Mouse (Mus musculus) limb, embryonic 14.5 days (tissue): ENCODE data around the gene Cog6. TPM values are rescaled to one million over a fixed set of nuclear protein-coding genes. Genes with fewer than 3 reads are reported as not detected.

Experiments
- ATAC-seq: fragments of 200-750 bp; cut with Nextera tagmentation; 2 replicates; pipeline ENCODE4 v1.8.0; 2017; ENCODE audit warnings: low read depth, moderate number of reproducible peaks, moderate TSS enrichment; ENCODE audit not compliant: low FRiP score
- DNase-seq: peaks from one replicate; pipeline ENCODE4 v3.0.0-alpha.2; 2015; ENCODE audit warnings: low spot score
- H3K27ac ChIP-seq: fragments of 300-500 bp; sonication (generic); replicated peaks from 2 replicates; pipeline ENCODE4 v1.5.1; 2014; ENCODE audit warnings: low read depth, mild to moderate bottlenecking, low read length, moderate library complexity, mixed read lengths
- H3K27me3 ChIP-seq: fragments of 300-500 bp; sonication (generic); 2 replicates; pipeline ENCODE4 v1.6.1; 2014; ENCODE audit warnings: low read length, mixed read lengths; ENCODE audit not compliant: control insufficient read depth, insufficient read depth
- H3K36me3 ChIP-seq: fragments of 300-500 bp; sonication (generic); 2 replicates; pipeline ENCODE4 v1.6.1; 2014; ENCODE audit warnings: mild to moderate bottlenecking, low read length, moderate library complexity, mixed read lengths; ENCODE audit not compliant: control insufficient read depth, insufficient read depth
- H3K4me1 ChIP-seq: fragments of 300-500 bp; sonication (generic); 2 replicates; pipeline ENCODE4 v1.6.1; 2014; ENCODE audit warnings: antibody characterized with exemption, low read length, mixed read lengths; ENCODE audit not compliant: control insufficient read depth, insufficient read depth
- H3K4me2 ChIP-seq: fragments of 300-500 bp; sonication (generic); replicated peaks from 2 replicates; pipeline ENCODE4 v1.6.1; 2014; ENCODE audit warnings: low read depth, mild to moderate bottlenecking, low read length, moderate library complexity; ENCODE audit not compliant: severe bottlenecking
- H3K4me3 ChIP-seq: fragments of 300-500 bp; sonication (generic); replicated peaks from 2 replicates; pipeline ENCODE4 v1.5.1; 2014; ENCODE audit warnings: low read length
- H3K9ac ChIP-seq: fragments of 300-500 bp; sonication (generic); 2 replicates; pipeline ENCODE4 v1.6.1; 2014; ENCODE audit warnings: mild to moderate bottlenecking, low read depth, low read length, moderate library complexity; ENCODE audit not compliant: severe bottlenecking
- H3K9me3 ChIP-seq: fragments of 300-500 bp; sonication (generic); 2 replicates; pipeline ENCODE4 v1.6.1; 2016; ENCODE audit warnings: low read length; ENCODE audit not compliant: control insufficient read depth
- POLR2A ChIP-seq: fragments of 200-500 bp; IDR thresholded peaks from 2 replicates; pipeline ENCODE4 v1.8.0; 2012; ENCODE audit warnings: inconsistent platforms, mild to moderate bottlenecking, moderate library complexity, borderline replicate concordance; ENCODE audit not compliant: insufficient read depth, insufficient read length; ENCODE audit errors: extremely low read depth
- WGBS: fragments of 180-500 bp; shearing (Covaris S2); extraction: QIAGEN DNeasy Blood & Tissue Kit; methylation state at CpG from one replicate; pipeline ENCODE4 v1.1.7; 2014; 5-methylcytosine and 5-hydroxymethylcytosine counted together
- polyA plus RNA-seq, 2 experiments: library from polyadenylated mRNA; depleted of rRNA in 1 of 2; stranded (reverse) in 1 of 2; unstranded in 1 of 2; fragments of >200 nt; fragmentation: Nextera tagmentation in 1 of 2; extraction: Ambion mirVana in 1 of 2; gene quantifications; 2 replicates each; pipeline versions ENCODE4 v1.2.1 to v1.2.3; 2012 to 2014

Cog6 gene
- polyA plus RNA-seq, 2 experiments, result 41.3 to 52.8 TPM

DNA sequence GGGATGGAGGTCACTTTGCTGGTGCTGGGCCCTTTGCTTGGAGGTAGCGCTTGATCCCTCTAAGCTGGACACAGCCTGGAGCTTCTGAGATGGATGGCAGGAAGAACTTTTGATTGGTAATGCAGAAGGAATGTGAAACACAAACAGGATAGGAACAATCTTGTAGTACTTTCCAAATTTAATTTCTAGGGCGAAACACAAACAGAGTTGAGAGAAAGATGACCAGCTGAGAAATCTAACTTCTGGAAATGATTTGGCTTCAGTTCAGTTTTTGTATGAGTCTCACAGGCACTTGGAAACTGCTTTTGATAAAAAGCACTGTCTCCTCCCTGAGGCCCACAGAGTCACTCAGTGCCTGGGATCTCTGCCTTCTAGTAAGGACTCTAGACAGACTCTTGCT lies 42.9 kb upstream of the Cog6 start:
- Histone ChIP-seq H3K27me3 (no peaks in the 10 kb centered on the region), H3K36me3 (no peaks in the 10 kb centered on the region), H3K9ac (no peak overlapping the region), H3K4me1 (peaks cover 57% of the 10 kb centered on the region), H3K9me3 (no peaks in the 10 kb centered on the region), H3K4me2 (no peak overlapping the region), H3K27ac (no peak overlapping the region), H3K4me3 (no peak overlapping the region)
- DNase-seq (no peak), ATAC-seq (no peak)
- no peak for TF ChIP-seq POLR2A
- 75% methylated on average over 2 of the region's 2 CpGs for WGBS

DNA sequence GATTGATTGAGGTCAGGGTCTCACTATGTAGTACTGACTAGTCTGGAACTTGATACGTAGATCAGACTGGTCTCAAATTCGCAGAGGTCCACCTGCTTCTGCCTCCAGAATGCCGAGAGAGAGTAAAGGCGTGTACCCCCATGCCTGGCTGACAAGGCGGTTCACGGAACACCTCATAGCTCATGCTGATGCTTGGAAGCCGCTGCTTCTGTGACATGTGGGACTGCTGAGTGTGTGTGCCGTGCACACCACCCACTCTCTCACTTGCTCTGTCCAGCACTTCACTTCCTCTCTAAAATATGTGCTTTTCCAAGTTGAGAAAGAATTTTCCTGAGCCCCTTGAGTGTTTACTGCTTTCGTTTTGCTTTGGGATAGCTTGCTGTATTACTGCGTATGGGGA lies 39.4 kb upstream of the Cog6 start:
- H3K36me3 ChIP-seq, result no peaks in the 10 kb centered on the region
- no peak overlapping the region for H3K27ac ChIP-seq
- peaks cover 40% of the 10 kb centered on the region for H3K4me1 ChIP-seq
- H3K9ac ChIP-seq, result no peak overlapping the region
- no peak overlapping the region for H3K4me2 ChIP-seq
- H3K27me3 ChIP-seq, result no peaks in the 10 kb centered on the region
- ATAC-seq (no peak), DNase-seq (no peak)
- H3K4me3 ChIP-seq, result no peak overlapping the region
- 68% methylated on average over 10 of the region's 10 CpGs for WGBS
- TF ChIP-seq POLR2A, result no peak
- no peaks in the 10 kb centered on the region for H3K9me3 ChIP-seq

DNA sequence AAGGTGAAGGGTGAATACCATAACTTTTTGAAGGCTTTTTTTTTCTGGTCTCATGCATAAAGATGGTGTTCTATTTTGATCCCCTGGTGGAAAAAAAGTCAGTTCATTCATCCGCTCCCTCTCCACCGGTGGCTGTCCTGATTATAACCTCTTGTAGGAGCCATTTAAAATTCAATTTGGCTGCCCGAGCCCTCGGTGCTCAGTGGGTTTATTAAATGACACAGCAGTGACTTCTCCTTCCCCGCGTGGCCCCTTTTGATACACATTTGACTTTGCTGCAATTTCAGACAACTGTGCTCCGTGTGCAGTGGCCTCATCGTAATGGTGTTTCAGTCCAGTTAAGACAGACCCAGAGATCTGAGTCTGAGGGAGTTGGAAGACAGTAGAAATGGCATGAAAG lies 35.3 kb upstream of the Cog6 start:
- Histone ChIP-seq H3K4me3 (no peak overlapping the region), H3K4me2 (no peak overlapping the region), H3K9ac (no peak overlapping the region), H3K27ac (no peak overlapping the region), H3K27me3 (no peaks in the 10 kb centered on the region), H3K9me3 (no peaks in the 10 kb centered on the region), H3K36me3 (no peaks in the 10 kb centered on the region), H3K4me1 (peaks cover 13% of the 10 kb centered on the region)
- DNase-seq (no peak), ATAC-seq (no peak)
- WGBS, result 49% methylated on average over 8 of the region's 8 CpGs
- no peak for TF ChIP-seq POLR2A

DNA sequence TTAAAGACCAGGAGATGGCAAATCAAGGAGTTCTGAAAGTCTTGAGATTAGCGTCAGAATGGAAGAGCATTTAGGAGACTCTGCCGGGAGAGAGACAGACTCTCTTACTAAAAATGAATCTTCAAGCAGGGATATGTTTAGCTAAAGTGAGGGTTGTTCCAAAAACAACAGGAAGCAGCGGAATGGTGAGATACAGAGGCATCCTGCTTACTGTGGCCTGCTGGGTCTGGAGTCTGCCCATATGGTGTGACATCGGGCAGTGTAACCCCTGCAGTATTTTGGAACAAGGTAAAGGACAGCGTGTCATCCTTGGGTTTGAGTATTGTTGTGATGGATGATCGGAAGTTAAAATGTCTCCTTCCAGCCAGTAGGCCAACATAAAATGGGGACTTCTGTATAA lies 29.3 kb upstream of the Cog6 start:
- Histone ChIP-seq H3K9ac (no peak overlapping the region), H3K4me2 (0 out of 2 replicates have a peak overlapping the region, but pooled peaks have one; percentile 8), H3K9me3 (no peaks in the 10 kb centered on the region), H3K27ac (no peak overlapping the region), H3K4me1 (peaks cover 20% of the 10 kb centered on the region), H3K27me3 (no peaks in the 10 kb centered on the region), H3K4me3 (no peak overlapping the region), H3K36me3 (no peaks in the 10 kb centered on the region)
- WGBS, result 88% methylated on average over 6 of the region's 6 CpGs
- DNase-seq (no peak), ATAC-seq (no peak)
- no peak for TF ChIP-seq POLR2A

DNA sequence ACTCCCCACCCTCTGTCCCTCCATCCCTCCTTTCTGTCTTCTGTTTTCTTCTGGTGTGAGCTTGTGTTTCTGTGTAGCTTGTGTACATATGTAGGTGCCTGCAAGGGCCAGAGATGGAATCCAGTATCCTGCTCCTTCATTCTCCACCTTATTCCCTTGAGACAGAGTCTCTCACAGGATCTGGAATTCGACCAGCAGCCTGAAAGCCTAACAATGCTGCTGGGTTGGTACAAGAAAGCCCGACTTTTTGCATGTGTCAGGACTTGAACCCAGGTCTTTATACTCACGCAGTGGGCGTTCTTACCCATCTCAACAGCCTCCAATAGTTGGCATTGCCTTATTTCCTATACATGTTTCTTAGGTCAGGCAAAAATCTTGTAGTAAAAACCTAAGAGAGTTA lies 28.7 kb upstream of the Cog6 start:
- no peaks in the 10 kb centered on the region for H3K9me3 ChIP-seq
- no peak overlapping the region for H3K27ac ChIP-seq
- peaks cover 24% of the 10 kb centered on the region for H3K4me1 ChIP-seq
- no peak overlapping the region for H3K9ac ChIP-seq
- DNase-seq (no peak), ATAC-seq (no peak)
- 86% methylated on average over 4 of the region's 4 CpGs for WGBS
- no peaks in the 10 kb centered on the region for H3K27me3 ChIP-seq
- no peak for TF ChIP-seq POLR2A
- peak overlapping the region; percentile 37; the same call in 1 of the 2 replicates for H3K4me2 ChIP-seq
- H3K36me3 ChIP-seq, result no peaks in the 10 kb centered on the region
- H3K4me3 ChIP-seq, result no peak overlapping the region
